Mouse (Mus musculus): ENCODE results near the gene Stk11ip. TPM values are rescaled to one million over a fixed set of nuclear protein-coding genes. Genes with fewer than 3 reads are reported as not detected.

Gene Stk11ip
- polyA plus RNA-seq, 1 experiment from 2014 or later: 16.1 TPM

GRCm38 (mm10) chr1:75586791-75587190, 65.5 kb downstream of the Stk11ip start:
- 88% methylated on average over 3 of the region's 3 CpGs for WGBS
- Histone ChIP-seq H3K4me1 (peaks cover 4% of the 10 kb centered on the region; the same call in 1 of the 2 replicates), H3K27me3 (replicated peaks) (no peaks in the 10 kb centered on the region), H3K4me2 (no peak overlapping the region), H3K36me3 (no peaks in the 10 kb centered on the region), H3K27ac (no peak overlapping the region), H3K9ac (no peak overlapping the region), H3K9me3 (no peaks in the 10 kb centered on the region), H3K4me3 (replicated peaks) (no peak overlapping the region)
- ATAC-seq (ENCODE audit: insufficient read depth, low FRiP score, low read depth): no peak

Other genes with a start within 250 kb of the Stk11ip start
- gene Resp18, start 243.1 kb upstream of the Stk11ip start, polyA plus RNA-seq (2015; fragmentation: Nextera tagmentation; extraction: Ambion mirVana): 7.5 and 9.6 TPM in 2 replicates
- 123 and 137 TPM in 2 replicates for gene Dnpep, start 203.5 kb upstream of the Stk11ip start, polyA plus RNA-seq (2015; fragmentation: Nextera tagmentation; extraction: Ambion mirVana)
- gene Des, start 161.2 kb upstream of the Stk11ip start, polyA plus RNA-seq (2015; fragmentation: Nextera tagmentation; extraction: Ambion mirVana): 92.1 and 93.2 TPM in 2 replicates
- gene Speg, start 146.2 kb upstream of the Stk11ip start, polyA plus RNA-seq (2015; fragmentation: Nextera tagmentation; extraction: Ambion mirVana): 45.2 and 49.1 TPM in 2 replicates
- 103 TPM in 2 replicates for gene Gmppa, start 85.6 kb upstream of the Stk11ip start, polyA plus RNA-seq (2015; fragmentation: Nextera tagmentation; extraction: Ambion mirVana)
- gene Asic4, start 71.1 kb upstream of the Stk11ip start, polyA plus RNA-seq (2015; fragmentation: Nextera tagmentation; extraction: Ambion mirVana): 2.0 and 2.1 TPM in 2 replicates
- gene Chpf, start 42.2 kb upstream of the Stk11ip start, polyA plus RNA-seq (2015; fragmentation: Nextera tagmentation; extraction: Ambion mirVana): 40.9 and 41.9 TPM in 2 replicates
- 2.3 and 2.7 TPM in 2 replicates for gene Tmem198, start 42.0 kb upstream of the Stk11ip start, polyA plus RNA-seq (2015; fragmentation: Nextera tagmentation; extraction: Ambion mirVana)
- 75.1 and 84.0 TPM in 2 replicates for gene Obsl1, start 15.1 kb upstream of the Stk11ip start, polyA plus RNA-seq (2015; fragmentation: Nextera tagmentation; extraction: Ambion mirVana)
- gene Inha, start 14.5 kb upstream of the Stk11ip start, polyA plus RNA-seq (2015; fragmentation: Nextera tagmentation; extraction: Ambion mirVana): 8.0 and 9.6 TPM in 2 replicates
- gene Slc4a3, start 24.7 kb downstream of the Stk11ip start, polyA plus RNA-seq (2015; fragmentation: Nextera tagmentation; extraction: Ambion mirVana): 17.7 and 18.2 TPM in 2 replicates

Measured in stomach, embryonic 15.5 days (tissue).